Mouse (Mus musculus): ENCODE results near the gene Abtb1.

The Abtb1 gene

DNA sequence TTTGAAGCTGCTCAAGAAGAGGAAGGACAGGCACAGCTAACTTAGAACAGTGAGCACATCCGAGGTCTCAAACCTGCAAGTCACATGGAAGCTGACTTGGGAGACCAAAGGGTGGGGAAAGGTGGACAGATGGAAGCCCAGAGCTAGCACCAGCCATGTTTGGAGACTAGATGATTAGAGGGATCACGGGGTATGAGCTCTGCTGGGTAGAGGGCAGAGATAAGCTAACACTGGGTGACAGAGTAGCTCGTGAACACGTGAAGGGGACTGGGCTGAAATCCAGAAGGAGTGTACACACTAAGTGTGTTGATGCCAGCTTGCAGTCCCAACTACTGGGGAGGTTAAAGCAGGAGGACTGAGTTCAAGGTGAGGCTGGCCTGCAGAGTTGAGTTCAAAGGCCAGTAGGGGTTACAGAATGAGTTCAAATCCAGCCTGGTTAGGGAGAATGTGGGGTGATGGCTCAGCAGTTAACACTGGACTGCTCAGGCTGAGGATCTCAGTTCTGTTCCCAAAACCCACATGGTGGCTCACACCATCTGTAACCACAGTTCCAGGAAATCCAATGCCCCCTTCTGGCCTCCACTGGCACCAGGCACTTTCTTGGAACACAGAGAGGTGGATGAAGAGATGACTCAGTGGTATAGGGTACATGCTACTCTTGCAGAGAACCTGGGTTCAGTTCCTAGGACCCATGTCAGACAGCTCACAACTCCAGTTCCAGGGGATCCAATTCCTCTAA, 37.7 kb downstream of the Abtb1 start:
- no peak for DNase-seq (ENCODE audit: low spot score in 2 of 2)

DNA sequence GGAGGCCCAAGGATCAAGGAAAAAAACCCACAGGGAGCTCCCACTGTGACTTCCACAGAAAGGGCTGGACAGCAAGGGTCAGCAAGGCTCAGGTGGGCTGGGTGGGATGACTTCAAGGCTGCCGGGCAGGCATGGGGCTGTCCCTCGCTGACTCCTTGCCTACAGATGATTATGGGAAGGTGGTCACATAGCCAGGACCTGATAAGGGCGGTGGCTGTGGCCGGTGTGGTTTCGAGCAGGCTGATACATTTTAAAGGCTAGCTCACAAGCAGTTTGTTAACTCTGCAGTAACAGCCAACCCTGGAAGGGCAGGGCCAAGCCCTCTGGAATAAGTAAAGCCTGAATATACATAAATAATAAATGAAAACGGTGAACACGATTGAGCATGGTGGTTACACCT, 38.7 kb downstream of the Abtb1 start:
- no peak for DNase-seq (ENCODE audit: low spot score in 2 of 2)

DNA sequence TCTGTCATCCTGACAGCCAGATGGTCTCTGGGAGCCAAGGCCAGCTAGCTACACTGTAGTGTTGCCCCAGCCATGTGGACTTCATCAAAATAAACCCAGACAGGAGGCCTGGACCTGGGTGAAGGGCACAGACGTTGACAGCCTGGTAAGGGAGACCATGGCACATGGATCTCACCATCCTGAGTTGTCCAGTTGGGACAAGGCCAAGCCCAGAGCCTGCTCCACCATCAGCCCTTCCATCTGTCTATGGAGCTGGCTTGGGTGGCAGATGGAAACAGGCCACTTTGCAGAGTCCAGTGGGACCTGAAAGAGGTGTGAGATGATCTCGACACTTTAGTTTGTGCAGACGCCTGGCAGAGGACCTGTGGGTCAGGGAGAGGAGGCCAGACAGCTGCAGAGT, 41.0 kb downstream of the Abtb1 start:
- no peak for DNase-seq (ENCODE audit: low spot score in 2 of 2)

DNA sequence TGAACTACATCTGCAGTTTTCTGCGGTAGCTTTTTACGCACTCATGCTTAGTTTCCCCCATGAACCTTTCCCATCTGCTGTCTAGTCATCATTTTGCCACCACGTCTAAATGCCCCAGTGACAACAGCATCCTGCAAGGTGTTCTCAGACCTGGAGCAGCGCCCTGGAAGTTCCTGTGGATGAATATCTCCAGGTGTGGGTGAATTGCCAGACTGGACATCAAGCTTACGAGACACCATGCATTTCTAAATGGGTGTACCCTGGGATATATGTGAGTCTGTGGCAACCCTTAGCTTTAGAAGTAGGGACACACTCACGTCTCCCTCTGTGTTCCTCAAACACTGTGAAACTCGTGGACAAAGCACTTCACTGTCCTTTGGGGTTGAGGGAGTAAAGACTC, 41.6 kb downstream of the Abtb1 start:
- no peak for DNase-seq (ENCODE audit: low spot score in 2 of 2)

DNA sequence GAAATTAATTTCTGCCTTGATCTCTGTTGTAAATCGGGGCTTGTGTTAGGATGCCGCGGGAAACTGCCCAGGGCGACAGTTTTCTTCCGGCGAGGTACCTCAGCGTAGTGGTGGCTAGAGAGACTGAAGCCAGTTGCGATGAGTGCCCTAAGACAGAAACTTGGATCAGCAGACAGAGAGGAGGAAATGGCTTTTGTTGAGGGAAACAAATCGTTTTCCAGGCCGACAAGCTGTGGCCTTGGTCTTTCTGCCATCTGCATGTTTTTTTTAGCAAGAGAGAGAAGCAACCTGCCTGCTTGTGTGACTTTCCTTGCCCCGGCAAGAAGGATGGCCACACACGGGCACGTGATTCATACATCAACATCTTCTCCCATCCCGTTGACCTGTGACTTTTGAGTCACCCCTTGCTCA, 47.2 kb downstream of the Abtb1 start:
- DNase-seq (ENCODE audit: low spot score in 2 of 2) = no peak

DNA sequence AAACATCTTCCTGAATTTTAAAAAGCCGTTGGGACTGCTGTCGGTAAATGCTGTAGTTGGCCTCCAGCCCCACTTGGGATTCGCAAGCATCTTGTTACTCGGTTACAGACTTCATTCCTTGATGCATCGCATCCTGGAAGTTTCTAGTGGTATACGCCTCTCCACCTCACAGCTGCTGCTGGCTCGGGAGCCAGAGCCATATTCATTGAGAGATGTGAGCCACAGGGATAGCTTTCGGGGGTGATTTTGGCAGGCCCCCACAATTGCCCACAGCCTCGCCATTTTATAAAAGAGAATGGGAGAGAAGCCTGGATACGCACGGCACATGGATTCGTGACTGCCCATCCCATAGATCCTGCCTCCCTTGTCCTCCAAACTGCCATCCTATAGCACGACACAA, 47.9 kb downstream of the Abtb1 start:
- no peak for DNase-seq (ENCODE audit: low spot score in 2 of 2)

DNA sequence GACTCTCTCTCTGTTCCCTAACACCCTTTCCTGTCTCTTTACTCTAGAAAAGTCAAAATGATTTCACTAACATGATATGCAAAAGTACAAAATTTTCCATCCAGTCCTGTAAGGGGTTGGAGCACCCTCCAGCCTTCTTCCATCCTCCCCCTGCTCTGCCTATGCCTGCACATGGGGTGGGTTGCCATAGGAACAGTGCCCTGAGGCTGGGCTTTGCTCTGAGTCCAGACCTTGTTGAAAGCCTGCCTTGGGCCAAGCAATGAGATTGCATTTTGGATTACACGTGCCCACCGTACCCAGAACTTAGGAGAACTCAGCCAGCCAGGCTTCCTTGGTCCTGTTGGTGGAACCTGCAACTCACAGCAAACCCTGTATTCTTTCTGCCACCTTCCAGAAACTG, 48.5 kb downstream of the Abtb1 start:
- no peak for DNase-seq (ENCODE audit: low spot score in 2 of 2)

DNA sequence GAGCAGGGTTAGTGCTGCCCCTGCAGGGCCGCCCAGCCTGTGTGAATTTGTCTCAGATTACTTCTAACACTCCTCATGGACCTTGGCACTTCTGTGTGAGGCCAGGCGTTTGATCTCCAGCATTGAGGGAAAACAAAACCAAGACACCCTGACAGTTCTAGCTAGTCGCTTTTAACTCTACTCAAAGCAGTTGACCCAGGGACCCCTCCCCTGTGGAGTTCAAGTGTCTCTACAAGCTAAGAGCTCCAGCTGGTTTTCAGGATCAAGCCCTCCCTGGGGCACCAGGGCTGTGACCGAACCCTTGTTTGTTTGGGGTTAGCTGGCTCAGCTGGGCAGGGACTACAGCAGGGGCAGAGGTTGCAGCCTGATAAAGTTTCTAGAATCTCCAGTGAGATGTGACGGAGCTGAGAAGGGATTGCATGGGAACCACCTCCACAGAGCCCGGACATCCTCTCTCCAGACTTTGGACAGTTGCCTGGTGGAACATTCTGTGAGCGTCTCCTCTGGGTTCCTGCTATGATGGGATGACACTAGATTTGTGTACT, 49.6 kb downstream of the Abtb1 start:
- no peak for DNase-seq (ENCODE audit: low spot score in 2 of 2)

DNA sequence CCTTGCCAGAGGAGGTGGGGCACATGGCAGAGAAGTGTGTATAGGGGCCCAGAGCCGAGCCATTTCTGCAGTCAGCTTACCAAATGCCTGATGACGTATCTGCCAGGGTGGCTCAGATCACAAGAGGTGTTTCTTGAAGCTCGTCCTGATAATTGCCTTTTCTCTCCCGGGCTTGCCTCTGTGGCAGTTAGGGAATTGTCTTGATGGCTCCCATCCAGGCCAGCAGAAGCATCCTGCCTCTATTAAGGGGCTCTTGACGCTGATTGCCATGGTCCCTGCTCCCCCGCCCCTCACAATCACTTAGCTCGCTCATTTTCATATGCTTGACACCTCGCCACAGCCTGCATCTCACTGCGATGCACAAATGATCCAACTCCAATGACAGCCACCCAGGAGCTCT, 50.5 kb downstream of the Abtb1 start:
- no peak for DNase-seq (ENCODE audit: low spot score in 2 of 2)

DNA sequence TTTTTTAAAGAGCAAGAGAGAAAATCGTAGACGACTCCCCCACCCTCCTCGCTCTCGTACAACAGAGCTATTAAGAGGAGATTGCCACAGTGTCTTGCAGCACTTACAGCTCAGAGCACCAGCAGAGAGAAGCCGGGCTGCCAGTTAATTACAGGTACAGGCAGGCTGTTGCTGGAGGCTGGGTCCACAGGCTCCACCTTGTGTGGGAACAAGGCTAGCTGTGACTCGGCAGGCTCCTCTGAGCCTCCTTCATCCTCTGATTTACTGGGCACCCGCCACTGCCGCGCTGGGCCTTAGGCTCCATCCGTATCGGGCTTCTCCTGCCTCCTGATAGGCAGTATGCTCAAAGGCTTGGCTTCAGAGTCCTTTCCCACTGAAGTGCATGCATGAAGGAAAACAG, 53.6 kb downstream of the Abtb1 start:
- no peak for DNase-seq (ENCODE audit: low spot score in 2 of 2)

DNA sequence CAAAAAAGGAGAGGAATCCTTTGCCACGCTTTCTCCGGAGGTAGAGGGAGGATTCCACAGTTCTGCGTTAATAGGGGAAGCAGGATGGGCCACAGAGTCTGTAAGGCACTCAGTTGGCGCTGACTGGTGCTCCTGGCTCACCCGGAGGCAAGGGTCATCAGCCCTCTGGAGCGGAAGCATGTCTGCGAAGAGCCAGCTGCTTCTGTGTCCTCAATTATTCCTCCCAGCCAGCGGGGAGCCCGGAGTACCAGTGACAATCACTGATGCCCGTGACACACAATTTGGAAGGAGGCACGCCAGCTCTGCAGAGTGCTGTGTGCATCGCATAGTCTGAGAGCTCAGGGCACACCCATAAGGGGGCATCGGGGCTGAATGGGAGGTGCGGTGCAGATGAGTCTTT, 54.3 kb downstream of the Abtb1 start:
- no peak for DNase-seq (ENCODE audit: low spot score in 2 of 2)

DNA sequence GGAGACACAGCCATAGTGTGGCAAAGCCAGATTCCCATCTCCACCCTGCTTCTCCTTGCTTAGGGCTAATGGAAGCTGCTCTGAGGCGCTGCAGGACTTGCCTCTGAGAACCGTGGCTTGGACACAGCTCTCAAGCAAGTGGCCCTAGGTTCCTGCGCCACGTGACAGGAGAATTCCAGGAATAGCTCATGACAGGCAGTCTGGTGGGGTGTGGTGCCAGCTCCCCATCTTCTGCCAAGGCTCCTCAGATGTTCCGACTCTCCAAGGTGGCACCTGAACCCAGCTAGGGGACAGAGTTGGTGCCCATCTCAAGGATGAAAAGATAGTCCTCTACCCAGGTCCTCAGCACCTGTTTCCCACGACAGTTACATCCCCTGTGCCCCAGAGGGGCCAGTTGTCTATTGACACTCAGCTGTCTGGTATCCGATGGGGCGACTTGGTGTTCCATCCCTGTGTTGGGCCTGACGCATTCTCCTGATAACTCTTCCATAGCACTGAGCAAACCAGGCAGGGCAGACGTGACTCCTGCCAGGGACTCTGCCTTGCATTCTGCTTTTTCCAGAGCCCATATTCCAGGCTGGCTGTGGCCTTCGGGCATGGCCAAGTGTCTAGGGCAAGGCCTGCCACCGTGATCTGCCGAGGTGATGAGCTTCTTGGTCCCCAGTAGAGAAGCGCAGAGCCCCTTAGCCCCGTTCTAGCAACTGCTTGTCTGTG, 54.9 kb downstream of the Abtb1 start:
- no peak for DNase-seq (ENCODE audit: low spot score in 2 of 2)
